Mouse (Mus musculus) ES-Bruce4 (cell line): ENCODE measurements around the gene Orc3. TPM values are rescaled to one million over a fixed set of nuclear protein-coding genes. Genes with fewer than 3 reads are reported as not detected.
"Not testable (repeated sequence)": the region's sequence is repeated elsewhere in the genome, so short reads cannot be mapped to it uniquely, and the experiment has no call there.

ENCODE experiments used
- H3K27ac ChIP-seq: 2 replicates; pipeline ENCODE4 v1.5.1; 2012; ENCODE audit warnings: low read length, inconsistent platforms; ENCODE audit not compliant: insufficient read depth
- H3K27me3 ChIP-seq: 2 replicates; pipeline ENCODE4 v1.6.1; 2012; ENCODE audit warnings: mild to moderate bottlenecking, low read length, inconsistent platforms; ENCODE audit not compliant: control insufficient read depth, poor library complexity, insufficient read depth, severe bottlenecking
- H3K36me3 ChIP-seq: 2 replicates; pipeline ENCODE4 v1.6.1; 2012; ENCODE audit warnings: inconsistent platforms, mild to moderate bottlenecking, low read length, moderate library complexity; ENCODE audit not compliant: control insufficient read depth, poor library complexity, insufficient read depth, severe bottlenecking
- H3K4me1 ChIP-seq: one replicate; pipeline ENCODE4 v1.8.1; 2011; ENCODE audit warnings: low read length; ENCODE audit not compliant: control insufficient read depth, insufficient read depth
- H3K4me3 ChIP-seq: 2 replicates; pipeline ENCODE4 v1.5.1; 2011; ENCODE audit warnings: low read depth, mild to moderate bottlenecking, low read length
- H3K9ac ChIP-seq: 2 replicates; pipeline ENCODE4 v1.6.1; 2012; ENCODE audit warnings: low read depth, mild to moderate bottlenecking, inconsistent platforms; ENCODE audit not compliant: poor library complexity, severe bottlenecking
- H3K9me3 ChIP-seq: replicated peaks from 2 replicates; pipeline ENCODE4 v1.6.1; 2012; ENCODE audit warnings: mild to moderate bottlenecking, low read length, inconsistent platforms; ENCODE audit not compliant: control insufficient read depth, poor library complexity, insufficient read depth, severe bottlenecking
- CTCF ChIP-seq: IDR thresholded peaks from one replicate; pipeline ENCODE4 v1.8.1; 2011; ENCODE audit warnings: low read depth, low read length
- EP300 ChIP-seq: IDR thresholded peaks from 2 replicates; pipeline ENCODE4 v1.6.1; 2011; ENCODE audit warnings: low read depth, low read length; ENCODE audit not compliant: insufficient read depth
- POLR2A ChIP-seq: IDR thresholded peaks from one replicate; pipeline ENCODE4 v1.8.1; 2011; ENCODE audit warnings: low read length; ENCODE audit not compliant: insufficient read depth
- polyA plus RNA-seq: library from polyadenylated mRNA; stranded (reverse); fragments of >200 nt; gene quantifications from 2 replicates; pipeline ENCODE4 v1.2.4, GENCODE M21; 2011; ENCODE audit warnings: low read depth; ENCODE audit not compliant: missing spikeins, insufficient read depth, insufficient read length

Gene Orc3
- polyA plus RNA-seq, 1 experiment, result 131 TPM

DNA sequence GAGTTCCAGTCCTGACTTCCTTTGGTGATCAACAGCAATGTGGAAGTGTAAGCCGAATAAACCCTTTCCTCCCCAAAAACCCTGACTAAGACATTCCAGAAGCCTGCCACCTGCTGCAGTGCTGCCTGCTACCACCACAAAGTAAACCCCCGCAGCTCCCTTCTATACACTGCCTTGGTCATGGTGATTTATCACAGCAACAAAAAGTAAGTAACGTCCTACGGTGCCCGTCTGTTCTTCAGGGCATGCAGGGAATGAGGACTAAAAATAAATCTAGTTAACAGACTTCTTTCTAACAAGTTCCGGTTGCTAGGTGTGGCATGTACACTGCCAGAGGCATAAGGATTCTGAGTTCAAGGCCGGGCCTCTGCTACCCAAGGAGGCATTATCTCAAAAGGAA, 32.8 kb downstream of the Orc3 start:
- H3K9me3 ChIP-seq, result no peaks in the 10 kb centered on the region
- no peak overlapping the region for H3K9ac ChIP-seq
- no peaks in the 10 kb centered on the region for H3K27me3 ChIP-seq
- no peaks in the 10 kb centered on the region for H3K4me1 ChIP-seq
- peaks cover 53% of the 10 kb centered on the region for H3K36me3 ChIP-seq
- H3K4me3 ChIP-seq, result no peak overlapping the region
- peak overlapping the region; percentile 85 for H3K27ac ChIP-seq
- TF ChIP-seq CTCF, result no peak
- no peak for TF ChIP-seq EP300
- no peak for TF ChIP-seq POLR2A

DNA sequence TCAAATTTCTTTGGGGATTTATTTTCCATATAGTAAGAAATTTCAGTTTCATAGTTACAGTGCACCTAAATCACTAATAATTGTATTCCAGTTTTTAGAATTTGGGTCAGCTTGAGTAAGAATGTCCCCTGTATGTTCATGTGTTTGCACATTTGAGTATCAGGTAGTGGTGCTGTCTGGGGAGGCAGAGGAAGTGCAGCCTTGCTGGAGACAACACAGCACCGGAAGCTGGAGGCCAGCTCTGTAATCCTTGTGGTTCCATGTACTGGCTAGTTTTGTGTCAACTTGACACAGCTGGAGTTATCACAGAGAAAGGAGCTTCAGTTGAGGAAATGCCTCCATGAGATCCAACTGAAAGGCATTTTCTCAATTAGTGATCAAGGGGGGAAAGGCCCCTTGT, 33.3 kb downstream of the Orc3 start:
- H3K4me1 ChIP-seq, H3K27me3 ChIP-seq: not testable (repeated sequence)

DNA sequence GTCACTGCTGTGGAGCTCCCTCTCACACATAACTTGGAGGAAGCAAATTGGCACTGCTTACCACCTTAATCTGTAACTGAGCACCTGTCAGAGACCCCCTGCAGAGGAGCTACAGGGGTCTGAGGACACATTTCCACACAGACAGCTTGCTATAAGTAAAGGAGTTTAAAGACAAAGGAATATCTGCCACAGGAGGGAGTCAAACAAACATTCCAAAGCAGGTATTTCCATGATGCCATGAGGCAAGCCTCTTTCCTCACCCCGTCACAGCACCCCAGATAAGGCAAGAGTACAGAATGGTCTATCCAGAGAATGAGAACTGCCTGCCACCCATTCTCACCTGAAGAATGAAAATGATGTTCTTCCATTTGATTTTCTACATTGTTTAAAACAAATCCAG, 35.5 kb downstream of the Orc3 start:
- no peak for TF ChIP-seq POLR2A
- TF ChIP-seq CTCF, result no peak
- TF ChIP-seq EP300, result no peak
- H3K4me1 ChIP-seq, result no peaks in the 10 kb centered on the region
- H3K27me3 ChIP-seq, result no peaks in the 10 kb centered on the region
- no peaks in the 10 kb centered on the region for H3K9me3 ChIP-seq
- H3K4me3 ChIP-seq, result no peak overlapping the region
- no peak overlapping the region for H3K9ac ChIP-seq
- H3K27ac ChIP-seq, result no peak overlapping the region
- H3K36me3 ChIP-seq, result peaks cover 66% of the 10 kb centered on the region

More for the DNA sequence above, 33.3 kb downstream of the Orc3 start:
- H3K36me3 ChIP-seq, result peaks cover 55% of the 10 kb centered on the region
- not testable (repeated sequence) for H3K27ac ChIP-seq, H3K9me3 ChIP-seq, H3K4me3 ChIP-seq, H3K9ac ChIP-seq

DNA sequence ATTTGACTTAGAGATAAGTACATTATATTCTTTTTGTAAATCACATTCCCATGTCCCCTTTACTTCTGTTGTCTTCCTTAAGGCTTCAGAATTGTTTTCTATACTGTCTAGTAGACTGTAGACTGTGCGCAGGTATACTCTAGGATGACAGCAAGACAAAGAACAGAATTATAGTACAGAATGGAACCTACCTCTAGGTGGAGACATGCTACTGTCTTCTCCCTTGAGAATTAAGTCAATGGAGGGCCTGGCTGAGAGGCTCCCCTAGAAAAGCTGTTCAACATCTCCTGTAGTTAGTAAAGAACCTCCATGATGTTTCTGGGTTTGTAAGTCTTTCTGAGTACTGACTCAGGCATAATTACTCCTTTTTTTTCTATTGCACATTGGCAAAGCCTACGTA, 37.7 kb downstream of the Orc3 start:
- H3K27ac ChIP-seq, result no peak overlapping the region
- H3K9me3 ChIP-seq, result no peaks in the 10 kb centered on the region
- no peak overlapping the region for H3K4me3 ChIP-seq
- peak; percentile 11 for TF ChIP-seq CTCF
- TF ChIP-seq POLR2A, result no peak
- H3K9ac ChIP-seq, result no peak overlapping the region
- H3K27me3 ChIP-seq, result no peaks in the 10 kb centered on the region
- H3K36me3 ChIP-seq, result peaks cover 79% of the 10 kb centered on the region
- no peaks in the 10 kb centered on the region for H3K4me1 ChIP-seq

DNA sequence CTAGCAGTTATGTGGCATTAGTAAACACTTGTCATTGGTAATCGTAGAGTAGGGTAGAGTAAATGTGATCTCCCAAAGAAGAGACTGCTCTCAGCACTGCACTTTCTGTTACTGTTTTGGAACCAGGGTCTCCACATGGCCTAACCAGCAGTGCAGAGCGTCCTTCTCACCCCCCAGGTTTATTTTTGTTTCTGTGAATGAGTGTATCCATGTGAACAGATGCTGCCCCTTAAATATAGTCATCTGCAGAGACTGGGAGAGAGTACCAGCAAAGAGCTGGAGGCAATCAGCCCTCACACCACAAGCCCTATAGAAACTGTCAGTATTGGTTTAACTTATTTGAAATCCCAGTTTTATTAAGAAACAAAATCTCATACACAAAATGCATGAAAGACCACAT, 41.9 kb downstream of the Orc3 start:
- peaks cover 88% of the 10 kb centered on the region for H3K36me3 ChIP-seq

DNA sequence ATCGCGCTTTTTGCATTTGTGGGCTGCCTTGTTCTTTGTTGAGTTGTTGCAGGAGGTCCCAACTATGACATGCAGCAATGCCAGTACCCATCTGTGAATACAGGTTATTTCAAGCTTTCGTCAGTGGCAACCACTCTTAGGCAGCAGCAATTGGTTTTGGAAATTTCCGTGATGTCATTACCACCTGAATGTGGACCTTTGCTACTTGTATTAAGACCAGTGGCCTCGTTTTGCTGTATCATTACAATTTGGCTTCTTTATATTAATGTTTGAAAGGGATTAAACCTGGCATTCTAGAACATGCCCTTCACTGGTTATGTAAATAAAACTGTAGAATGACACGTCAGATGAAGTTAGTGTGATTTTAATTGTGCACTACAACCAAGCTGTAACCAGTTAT, 48.5 kb downstream of the Orc3 start:
- no peak overlapping the region for H3K9ac ChIP-seq
- H3K27ac ChIP-seq, result no peak overlapping the region
- H3K9me3 ChIP-seq, result no peaks in the 10 kb centered on the region
- no peaks in the 10 kb centered on the region for H3K27me3 ChIP-seq
- no peak overlapping the region for H3K4me3 ChIP-seq
- no peaks in the 10 kb centered on the region for H3K4me1 ChIP-seq
- no peak for TF ChIP-seq CTCF
- no peak for TF ChIP-seq EP300
- TF ChIP-seq POLR2A, result no peak
- H3K36me3 ChIP-seq, result peaks cover 79% of the 10 kb centered on the region

More for the DNA sequence above, 41.9 kb downstream of the Orc3 start:
- Histone ChIP-seq H3K9me3 (no peaks in the 10 kb centered on the region), H3K4me3 (no peak overlapping the region), H3K27me3 (no peaks in the 10 kb centered on the region), H3K4me1 (no peaks in the 10 kb centered on the region), H3K9ac (no peak overlapping the region), H3K27ac (no peak overlapping the region)
- TF ChIP-seq CTCF (no peak), EP300 (no peak), POLR2A (no peak)

DNA sequence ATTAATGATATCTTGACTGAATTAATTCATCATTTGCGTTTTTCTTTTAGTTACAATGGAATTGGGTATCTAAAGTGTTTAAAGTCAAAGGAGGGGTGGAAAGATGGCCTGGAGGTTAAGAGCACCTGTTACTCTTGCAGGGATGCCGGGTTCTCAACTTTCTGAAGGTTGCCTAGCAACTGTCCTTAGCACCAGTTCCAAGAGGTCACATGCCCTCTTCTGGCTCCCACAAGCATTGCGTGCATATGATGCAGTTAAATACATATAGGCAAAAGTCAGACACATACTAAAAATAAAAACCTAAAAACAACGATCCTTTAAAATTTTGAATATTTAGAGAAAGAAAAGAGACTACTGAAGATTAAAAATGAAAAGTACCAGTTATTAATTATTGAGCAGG, 53.8 kb downstream of the Orc3 start:
- TF ChIP-seq CTCF (peak; percentile 49), EP300 (no peak)
- peaks cover 2% of the 10 kb centered on the region for H3K4me1 ChIP-seq
- no peak overlapping the region for H3K4me3 ChIP-seq
- no peak overlapping the region for H3K27ac ChIP-seq
- H3K9ac ChIP-seq, result no peak overlapping the region
- peaks cover 30% of the 10 kb centered on the region for H3K36me3 ChIP-seq
- H3K9me3 ChIP-seq, result no peaks in the 10 kb centered on the region
- H3K27me3 ChIP-seq, result no peaks in the 10 kb centered on the region
